Mouse (Mus musculus) stomach, postnatal 0 days (tissue): ENCODE measurements around the gene 4930455H04Rik. TPM values are rescaled to one million over a fixed set of nuclear protein-coding genes. Genes with fewer than 3 reads are reported as not detected.
A peak's percentile ranks its signal among the peaks of the same experiment; 100 is the strongest.

ENCODE experiments used
- ATAC-seq: fragments of 200-750 bp; cut with Nextera tagmentation; 2 replicates; pipeline ENCODE4 v1.8.0; 2017; ENCODE audit not compliant: low FRiP score, low TSS enrichment
- DNase-seq: peaks from one replicate; pipeline ENCODE4 v3.0.0-alpha.2; 2016; ENCODE audit warnings: low spot score
- H3K27ac ChIP-seq: fragments of 300-500 bp; sonication (generic); replicated peaks from 2 replicates; pipeline ENCODE4 v1.5.1; 2014; ENCODE audit warnings: mild to moderate bottlenecking, control low read depth
- H3K27me3 ChIP-seq: fragments of 300-500 bp; sonication (generic); 2 replicates; pipeline ENCODE4 v1.6.1; 2014; ENCODE audit warnings: low read length; ENCODE audit not compliant: control insufficient read depth, insufficient read depth
- H3K36me3 ChIP-seq: fragments of 300-500 bp; sonication (generic); 2 replicates; pipeline ENCODE4 v1.6.1; 2014; ENCODE audit warnings: low read length, mixed read lengths; ENCODE audit not compliant: control insufficient read depth, insufficient read depth
- H3K4me1 ChIP-seq: fragments of 300-500 bp; sonication (generic); replicated peaks from 2 replicates; pipeline ENCODE4 v1.6.1; 2014; ENCODE audit warnings: antibody characterized with exemption; ENCODE audit not compliant: control insufficient read depth, insufficient read depth
- H3K4me2 ChIP-seq: fragments of 300-500 bp; sonication (generic); replicated peaks from 2 replicates; pipeline ENCODE4 v1.6.1; 2014; ENCODE audit warnings: low read depth, mild to moderate bottlenecking, control low read depth, moderate library complexity
- H3K4me3 ChIP-seq: fragments of 300-500 bp; sonication (generic); 2 replicates; pipeline ENCODE4 v1.5.1; 2014; ENCODE audit warnings: low read depth, low read length, control low read depth
- H3K9ac ChIP-seq: fragments of 300-500 bp; sonication (generic); 2 replicates; pipeline ENCODE4 v1.6.1; 2014; ENCODE audit warnings: mild to moderate bottlenecking, low read length, control low read depth, mixed read lengths
- H3K9me3 ChIP-seq: fragments of 300-500 bp; sonication (generic); 2 replicates; pipeline ENCODE4 v1.6.1; 2016; ENCODE audit warnings: low read length; ENCODE audit not compliant: control insufficient read depth
- CTCF ChIP-seq: IDR thresholded peaks from 2 replicates; pipeline ENCODE4 v1.5.1; 2016; ENCODE audit warnings: antibody characterized with exemption, low read depth, mild to moderate bottlenecking, moderate library complexity
- EP300 ChIP-seq: optimal IDR thresholded peaks from 2 replicates; pipeline ENCODE3; 2016; ENCODE audit warnings: antibody characterized with exemption
- WGBS: fragments of 180-500 bp; shearing (Covaris S2); extraction: QIAGEN DNeasy Blood & Tissue Kit; methylation state at CpG from one replicate; pipeline ENCODE4 v1.1.7; 2014; 5-methylcytosine and 5-hydroxymethylcytosine counted together
- polyA plus RNA-seq: library from polyadenylated mRNA; unstranded; fragments of >200 nt; fragmentation: Nextera tagmentation; extraction: Ambion mirVana; gene quantifications from 2 replicates; pipeline ENCODE4 v1.2.1, GENCODE M21; 2015

The 4930455H04Rik gene
- 0.07 TPM in 1 of 2 replicates, not detected in the other for polyA plus RNA-seq

DNA sequence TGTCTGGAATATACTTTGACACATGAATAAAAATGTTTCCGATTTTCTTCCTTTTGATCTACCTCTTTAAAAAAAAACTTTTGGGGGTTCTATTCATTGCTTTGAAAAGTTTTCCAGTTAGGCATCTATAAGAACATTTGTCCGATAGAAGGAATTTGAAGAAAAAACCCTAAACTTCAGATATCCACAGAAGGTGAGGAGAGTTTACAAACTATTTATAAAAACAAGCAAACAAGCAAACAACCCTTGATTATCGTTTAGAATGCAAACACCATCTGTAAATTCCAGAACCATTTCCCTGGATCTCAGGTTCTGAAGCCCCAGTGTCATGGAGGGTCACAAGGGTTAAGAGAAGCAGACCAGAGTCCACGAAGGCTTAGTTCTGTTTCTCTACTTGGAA, at the start of gene 4930455H04Rik:
4930455H04Rik (plus strand) TSS at position 301 of the 400 bp plus-strand sequence.
- ATAC-seq, result no peak
- peak within 1 kb of the TSS; percentile 58 for H3K9ac ChIP-seq
- peak within 1 kb of the TSS; percentile 43 for H3K4me3 ChIP-seq
- DNase-seq, result no peak
- TF ChIP-seq CTCF (no peak), EP300 (no peak)
- no peaks in the 10 kb centered on the region for H3K9me3 ChIP-seq
- H3K27me3 ChIP-seq, result no peaks in the 10 kb centered on the region
- WGBS, result 46% methylated on average over 4 of the region's 4 CpGs
- H3K4me2 ChIP-seq, result peak within 1 kb of the TSS; percentile 60
- peaks cover 2% of the 10 kb centered on the region; the same call in 1 of the 2 replicates for H3K4me1 ChIP-seq
- no peaks in the 10 kb centered on the region for H3K36me3 ChIP-seq
- peak within 1 kb of the TSS; percentile 65; the same call in 1 of the 2 replicates for H3K27ac ChIP-seq

GRCm38 (mm10) chr3:116921535-116921934, 46.5 kb upstream of the 4930455H04Rik start:
- DNase-seq, result no peak
- Histone ChIP-seq H3K9me3 (no peaks in the 10 kb centered on the region), H3K4me3 (no peak overlapping the region), H3K27me3 (no peaks in the 10 kb centered on the region), H3K4me1 (no peaks in the 10 kb centered on the region), H3K4me2 (no peak overlapping the region), H3K27ac (no peak overlapping the region), H3K9ac (no peak overlapping the region), H3K36me3 (no peaks in the 10 kb centered on the region)
- ATAC-seq, result no peak
- no peak for TF ChIP-seq EP300
- TF ChIP-seq CTCF, result no peak
- 75% methylated on average over 3 of the region's 3 CpGs for WGBS

DNA sequence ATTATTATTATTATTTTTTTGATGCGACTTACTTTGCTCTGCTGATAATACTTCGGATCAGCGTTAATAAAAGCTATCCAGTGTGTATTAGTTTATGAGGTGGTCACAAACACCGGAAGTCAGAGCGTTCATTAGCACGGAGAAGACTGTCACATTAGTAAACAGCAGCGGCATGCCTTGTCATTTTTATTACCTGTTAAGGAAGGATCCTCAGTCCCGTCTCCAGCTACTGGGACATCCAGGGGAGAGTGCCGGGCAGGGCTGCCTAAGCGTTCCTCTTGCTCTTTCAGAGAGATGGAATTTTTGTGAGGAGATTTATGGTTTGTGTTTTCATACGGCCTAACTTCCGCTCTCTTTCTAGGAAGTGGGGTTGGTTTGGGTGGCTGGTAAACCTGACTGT, 45.0 kb upstream of the 4930455H04Rik start:
- H3K4me2 ChIP-seq, result no peak overlapping the region; the same call in 1 of the 2 replicates

DNA sequence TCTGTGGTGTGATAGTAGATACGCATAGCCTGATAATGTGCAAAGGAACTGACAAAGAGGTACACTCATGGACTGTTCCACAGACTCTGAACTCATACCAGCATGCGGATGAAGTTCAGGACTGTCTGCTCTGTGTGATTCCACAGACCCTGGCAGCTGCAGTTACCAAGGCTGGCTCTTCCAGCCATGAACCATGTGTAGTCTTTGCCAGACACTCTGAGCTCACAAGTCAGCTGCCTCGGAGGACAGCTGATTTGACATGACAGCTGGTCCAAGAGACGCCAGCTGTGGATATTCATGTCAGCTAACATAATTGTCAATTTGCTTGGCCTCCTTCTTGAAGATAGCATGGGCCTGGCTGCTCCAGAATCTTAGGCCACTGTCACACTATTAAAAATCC, 39.1 kb upstream of the 4930455H04Rik start:
- Histone ChIP-seq H3K4me3 (no peak overlapping the region), H3K9me3 (no peaks in the 10 kb centered on the region), H3K4me2 (no peak overlapping the region), H3K4me1 (no peaks in the 10 kb centered on the region), H3K9ac (no peak overlapping the region), H3K27ac (no peak overlapping the region), H3K27me3 (no peaks in the 10 kb centered on the region), H3K36me3 (no peaks in the 10 kb centered on the region)
- TF ChIP-seq EP300, result no peak
- TF ChIP-seq CTCF, result no peak
- ATAC-seq, result no peak
- WGBS, result 81% methylated on average over 4 of the region's 4 CpGs
- no peak for DNase-seq

More for the DNA sequence above, 45.0 kb upstream of the 4930455H04Rik start:
- no peaks in the 10 kb centered on the region for H3K4me1 ChIP-seq
- TF ChIP-seq CTCF (no peak), EP300 (no peak)
- 56% methylated on average over 12 of the region's 12 CpGs for WGBS
- H3K27me3 ChIP-seq, result no peaks in the 10 kb centered on the region
- no peak overlapping the region for H3K4me3 ChIP-seq
- H3K36me3 ChIP-seq, result no peaks in the 10 kb centered on the region
- no peak overlapping the region for H3K27ac ChIP-seq
- DNase-seq, result no peak
- H3K9me3 ChIP-seq, result no peaks in the 10 kb centered on the region
- no peak for ATAC-seq
- H3K9ac ChIP-seq, result no peak overlapping the region

- Histone ChIP-seq H3K27me3 (no peaks in the 10 kb centered on the region), H3K4me3 (no peak overlapping the region), H3K36me3 (no peaks in the 10 kb centered on the region), H3K9me3 (no peaks in the 10 kb centered on the region), H3K9ac (no peak overlapping the region), H3K4me1 (no peaks in the 10 kb centered on the region), H3K27ac (no peak overlapping the region), H3K4me2 (no peak overlapping the region)
- 44% methylated on average over 1 of the region's 1 CpGs for WGBS
- TF ChIP-seq CTCF, result no peak
- TF ChIP-seq EP300, result no peak
- DNase-seq (no peak), ATAC-seq (no peak)
Observed at GRCm38 (mm10) chr3:116933158-116933557, 34.9 kb upstream of the 4930455H04Rik start.

- Histone ChIP-seq H3K27ac (no peak overlapping the region), H3K4me2 (no peak overlapping the region), H3K27me3 (no peaks in the 10 kb centered on the region), H3K4me3 (no peak overlapping the region), H3K9me3 (no peaks in the 10 kb centered on the region), H3K4me1 (no peaks in the 10 kb centered on the region), H3K9ac (no peak overlapping the region), H3K36me3 (no peaks in the 10 kb centered on the region)
- TF ChIP-seq EP300 (no peak), CTCF (no peak)
- DNase-seq (no peak), ATAC-seq (no peak)
- WGBS, result 66% methylated on average over 4 of the region's 4 CpGs
Observed at GRCm38 (mm10) chr3:116936934-116937691, 31.0 kb upstream of the 4930455H04Rik start.
